Mouse (Mus musculus): ENCODE results near the gene Nlrc5. TPM values are rescaled to one million over a fixed set of nuclear protein-coding genes. Genes with fewer than 3 reads are reported as not detected.

The Nlrc5 gene
- total RNA-seq, 2 experiments from 2014 or later, result 3.1 to 4.6 TPM

- DNase-seq (ENCODE audit: low spot score in 2 of 2), result no peak
Observed at GRCm38 (mm10) chr8:94522482-94522881, 88.3 kb downstream of the Nlrc5 start.

GRCm38 (mm10) chr8:94524554-94524953 lies 90.4 kb downstream of the Nlrc5 start:
- DNase-seq (ENCODE audit: low spot score in 2 of 2), result no peak

GRCm38 (mm10) chr8:94527178-94527577 lies 93.0 kb downstream of the Nlrc5 start:
- no peak for DNase-seq (ENCODE audit: low spot score in 2 of 2)

- DNase-seq (ENCODE audit: low spot score in 2 of 2), result no peak
Observed at GRCm38 (mm10) chr8:94528245-94528644, 94.1 kb downstream of the Nlrc5 start.

- no peak for DNase-seq (ENCODE audit: low spot score in 2 of 2)
Observed at GRCm38 (mm10) chr8:94529875-94530274, 95.7 kb downstream of the Nlrc5 start.

GRCm38 (mm10) chr8:94530643-94531042 lies 96.5 kb downstream of the Nlrc5 start:
- no peak for DNase-seq (ENCODE audit: low spot score in 2 of 2)

- DNase-seq (ENCODE audit: low spot score in 2 of 2), result no peak
Observed at GRCm38 (mm10) chr8:94532000-94532399, 97.8 kb downstream of the Nlrc5 start.

- no peak for DNase-seq (ENCODE audit: low spot score in 2 of 2)
Observed at GRCm38 (mm10) chr8:94532525-94532872, 98.3 kb downstream of the Nlrc5 start.

GRCm38 (mm10) chr8:94532873-94533671 lies 98.9 kb downstream of the Nlrc5 start, which contains the start of gene Cpne2:
Gene Cpne2 (plus strand): TSS chr8:94532990.
- peak; percentile 41 to 54 for DNase-seq (ENCODE audit: low spot score in 2 of 2)

- DNase-seq (ENCODE audit: low spot score in 2 of 2), result no peak
Observed at GRCm38 (mm10) chr8:94534612-94535011, 100.5 kb downstream of the Nlrc5 start.

- DNase-seq (ENCODE audit: low spot score in 2 of 2), result no peak
Observed at GRCm38 (mm10) chr8:94535631-94536030, 101.5 kb downstream of the Nlrc5 start.

- no peak for DNase-seq (ENCODE audit: low spot score in 2 of 2)
Observed at GRCm38 (mm10) chr8:94537456-94537855, 103.3 kb downstream of the Nlrc5 start.

GRCm38 (mm10) chr8:94540025-94540424 lies 105.9 kb downstream of the Nlrc5 start:
- no peak for DNase-seq (ENCODE audit: low spot score in 2 of 2)

GRCm38 (mm10) chr8:94540889-94541795 lies 107.0 kb downstream of the Nlrc5 start:
- no peak for DNase-seq (ENCODE audit: low spot score in 2 of 2)

- no peak for DNase-seq (ENCODE audit: low spot score in 2 of 2)
Observed at GRCm38 (mm10) chr8:94543981-94544380, 109.8 kb downstream of the Nlrc5 start.

- no peak for DNase-seq (ENCODE audit: low spot score in 2 of 2)
Observed at GRCm38 (mm10) chr8:94549041-94549440, 114.9 kb downstream of the Nlrc5 start.

GRCm38 (mm10) chr8:94549482-94549881 lies 115.3 kb downstream of the Nlrc5 start:
- no peak for DNase-seq (ENCODE audit: low spot score in 2 of 2)

GRCm38 (mm10) chr8:94549998-94550397 lies 115.8 kb downstream of the Nlrc5 start:
- DNase-seq (ENCODE audit: low spot score in 2 of 2), result no peak

- DNase-seq (ENCODE audit: low spot score in 2 of 2), result no peak
Observed at GRCm38 (mm10) chr8:94551471-94552422, 117.6 kb downstream of the Nlrc5 start.

- DNase-seq (ENCODE audit: low spot score in 2 of 2), result no peak
Observed at GRCm38 (mm10) chr8:94552696-94553095, 118.5 kb downstream of the Nlrc5 start.

GRCm38 (mm10) chr8:94557281-94557680 lies 123.1 kb downstream of the Nlrc5 start:
- DNase-seq (ENCODE audit: low spot score in 2 of 2), result peak in 1 of 2 experiments; percentile 29

Measured in adrenal gland, postnatal 4 days (tissue).